Mouse (Mus musculus) CH12.LX (cell line): Measurements from ENCODE around the gene Akr1d1. TPM values are rescaled to one million over a fixed set of nuclear protein-coding genes. Genes with fewer than 3 reads are reported as not detected.

ENCODE experiments used
- DNase-seq: peaks from one replicate; pipeline ENCODE4 v3.0.0-alpha.2; 2013; ENCODE audit errors: extremely low read depth
- H3K27ac ChIP-seq: 2 replicates; pipeline ENCODE4 v1.5.1; 2012; ENCODE audit warnings: low read depth, mild to moderate bottlenecking, control low read depth, moderate library complexity; ENCODE audit not compliant: insufficient read depth
- H3K27me3 ChIP-seq: replicated peaks from 2 replicates; pipeline ENCODE3; 2012; ENCODE audit warnings: inconsistent platforms
- H3K36me3 ChIP-seq, 2 experiments: replicated peaks in 1 of 2; 2 replicates each; pipeline versions ENCODE3 to v1.6.1; 2012; ENCODE audit warnings: inconsistent platforms in 1 of 2, low read length in 1 of 2, mild to moderate bottlenecking in 1 of 2, mixed read lengths in 1 of 2, moderate library complexity in 1 of 2; ENCODE audit not compliant: control insufficient read depth in 1 of 2, insufficient read depth in 1 of 2
- H3K4me1 ChIP-seq, 2 experiments: 2 replicates each; pipeline ENCODE4 v1.6.1; 2012; ENCODE audit warnings: inconsistent platforms in 1 of 2, moderate library complexity in 1 of 2; ENCODE audit not compliant: insufficient read depth in 2 of 2, control insufficient read depth in 1 of 2
- H3K4me2 ChIP-seq: 2 replicates; pipeline ENCODE4 v1.6.1; 2012; ENCODE audit warnings: low read depth, mild to moderate bottlenecking, control low read depth; ENCODE audit not compliant: poor library complexity, insufficient read depth, severe bottlenecking
- H3K4me3 ChIP-seq, 3 experiments: fragments of 150-350 bp in 1 of 3; sonication (generic) in 1 of 3; replicated peaks in 1 of 3; 2 replicates each; pipeline versions ENCODE3 to v1.5.1; 2011 to 2012; ENCODE audit warnings: low read depth in 2 of 3, low read length in 2 of 3, mild to moderate bottlenecking in 2 of 3, moderate library complexity in 2 of 3, control low read depth in 1 of 3, improper control_type of control experiment in 1 of 3, inconsistent platforms in 1 of 3, mixed read lengths in 1 of 3; ENCODE audit not compliant: poor library complexity in 1 of 3
- H3K79me2 ChIP-seq: replicated peaks from 2 replicates; pipeline ENCODE4 v1.6.1; 2012; ENCODE audit warnings: mild to moderate bottlenecking, moderate library complexity; ENCODE audit not compliant: control insufficient read depth, poor library complexity, insufficient read depth, severe bottlenecking; ENCODE audit errors: extremely low read depth
- H3K9ac ChIP-seq: 2 replicates; pipeline ENCODE4 v1.6.1; 2012; ENCODE audit warnings: low read depth, mild to moderate bottlenecking, control low read depth, moderate library complexity; ENCODE audit not compliant: insufficient read depth
- H3K9me3 ChIP-seq: replicated peaks from 2 replicates; pipeline ENCODE3; 2012; ENCODE audit warnings: low read length, inconsistent platforms, mixed read lengths
- BHLHE40 ChIP-seq: IDR thresholded peaks from 2 replicates; pipeline ENCODE4 v1.6.1; 2011; ENCODE audit warnings: mild to moderate bottlenecking, low read depth, low read length, improper control_type of control experiment
- CHD1 ChIP-seq: IDR thresholded peaks from 2 replicates; pipeline ENCODE4 v1.6.1; 2012; ENCODE audit warnings: low read depth, low read length, improper control_type of control experiment, inconsistent platforms
- CHD2 ChIP-seq: IDR thresholded peaks from 2 replicates; pipeline ENCODE4 v1.6.1; 2011; ENCODE audit warnings: low read length, improper control_type of control experiment
- CTCF ChIP-seq, 2 experiments: IDR thresholded peaks in 1 of 2; conservative IDR thresholded peaks in 1 of 2; 2 replicates each; pipeline ENCODE4 v1.5.1; 2011 to 2012; ENCODE audit warnings: low read depth in 2 of 2, low read length in 2 of 2, improper control_type of control experiment in 1 of 2, inconsistent platforms in 1 of 2, mild to moderate bottlenecking in 1 of 2, moderate library complexity in 1 of 2
- ELF1 ChIP-seq: IDR thresholded peaks from 2 replicates; pipeline ENCODE4 v1.6.1; 2014; ENCODE audit warnings: low read depth, mild to moderate bottlenecking, inconsistent platforms, low read length, improper control_type of control experiment
- EP300 ChIP-seq: IDR thresholded peaks from 2 replicates; pipeline ENCODE4 v1.6.1; 2011; ENCODE audit warnings: low read length, improper control_type of control experiment
- HCFC1 ChIP-seq: IDR thresholded peaks from 2 replicates; pipeline ENCODE4 v1.6.1; 2012; ENCODE audit warnings: low read depth, mild to moderate bottlenecking, inconsistent platforms, low read length, improper control_type of control experiment
- IRF4 ChIP-seq: IDR thresholded peaks from 2 replicates; pipeline ENCODE4 v1.6.1; 2014; ENCODE audit warnings: low read depth, mild to moderate bottlenecking, inconsistent platforms, low read length, improper control_type of control experiment
- JUN ChIP-seq: IDR thresholded peaks from 2 replicates; pipeline ENCODE4 v1.6.1; 2011; ENCODE audit warnings: low read depth, mild to moderate bottlenecking, low read length, improper control_type of control experiment, moderate library complexity; ENCODE audit not compliant: insufficient read depth
- JUND ChIP-seq: conservative IDR thresholded peaks from 2 replicates; pipeline ENCODE4 v1.6.1; 2011; ENCODE audit warnings: low read depth, low read length, improper control_type of control experiment
- MAFK ChIP-seq: IDR thresholded peaks from 2 replicates; pipeline ENCODE4 v1.6.1; 2011; ENCODE audit warnings: low read length, improper control_type of control experiment; ENCODE audit not compliant: insufficient replicate concordance
- MAZ ChIP-seq: IDR thresholded peaks from 2 replicates; pipeline ENCODE4 v1.6.1; 2012; ENCODE audit warnings: low read depth, mild to moderate bottlenecking, inconsistent platforms, low read length, improper control_type of control experiment, moderate library complexity
- MYC ChIP-seq: IDR thresholded peaks from 2 replicates; pipeline ENCODE4 v1.6.1; 2011; ENCODE audit warnings: low read depth, mild to moderate bottlenecking, improper control_type of control experiment, low read length
- NRF1 ChIP-seq: IDR thresholded peaks from 2 replicates; pipeline ENCODE4 v1.6.1; 2014; ENCODE audit warnings: low read depth, mild to moderate bottlenecking, inconsistent platforms, low read length, improper control_type of control experiment, moderate library complexity
- PAX5 ChIP-seq: IDR thresholded peaks from 2 replicates; pipeline ENCODE4 v1.6.1; 2012; ENCODE audit warnings: low read length, inconsistent platforms, mixed read lengths
- POLR2AphosphoS2 ChIP-seq: IDR thresholded peaks from 2 replicates; pipeline ENCODE4 v1.6.1; 2011; ENCODE audit warnings: low read depth, low read length, improper control_type of control experiment
- RCOR1 ChIP-seq: conservative IDR thresholded peaks from 2 replicates; pipeline ENCODE4 v1.6.1; 2012; ENCODE audit warnings: low read depth, mild to moderate bottlenecking, inconsistent platforms, low read length, improper control_type of control experiment
- SIN3A ChIP-seq: IDR thresholded peaks from 2 replicates; pipeline ENCODE4 v1.6.1; 2012; ENCODE audit warnings: low read length, improper control_type of control experiment, inconsistent platforms
- TBP ChIP-seq: conservative IDR thresholded peaks from 2 replicates; pipeline ENCODE4 v1.6.1; 2011; ENCODE audit warnings: low read depth, low read length, improper control_type of control experiment
- TCF12 ChIP-seq: IDR thresholded peaks from 2 replicates; pipeline ENCODE4 v1.6.1; 2014; ENCODE audit warnings: low read depth, mild to moderate bottlenecking, inconsistent platforms, low read length, improper control_type of control experiment
- USF1 ChIP-seq: IDR thresholded peaks from 2 replicates; pipeline ENCODE4 v1.6.1; 2014; ENCODE audit warnings: low read depth, mild to moderate bottlenecking, inconsistent platforms, low read length, improper control_type of control experiment
- USF2 ChIP-seq: conservative IDR thresholded peaks from 2 replicates; pipeline ENCODE4 v1.6.1; 2011; ENCODE audit warnings: low read depth, low read length, improper control_type of control experiment
- ZNF384 ChIP-seq: IDR thresholded peaks from 2 replicates; pipeline ENCODE4 v1.6.1; 2012; ENCODE audit warnings: low read depth, low read length, improper control_type of control experiment, inconsistent platforms
- dilution Hi-C: fragments of 300-500 bp; cut with MboI; formaldehyde crosslinking; loops from 2 replicates; pipeline ENCODE4 v1.14.3; 2020; ENCODE audit warnings: low sequenced_read_pairs; ENCODE audit not compliant: extremely low pct_unique_long_range_greater_than_20kb, extremely low pct_ligation_motif_present
- in situ Hi-C: fragments of 300-500 bp; cut with MboI; formaldehyde crosslinking; loops from 3 replicates; pipeline ENCODE4 v1.14.3; 2019; ENCODE audit warnings: low sequenced_read_pairs, low pct_ligation_motif_present, low pct_unique_long_range_greater_than_20kb, mixed read lengths
- polyA plus RNA-seq: library from polyadenylated mRNA; unstranded; fragments of >175 nt; gene quantifications from 2 replicates; pipeline ENCODE4 v1.2.1, GENCODE M21; 2012; ENCODE audit warnings: low read depth; ENCODE audit not compliant: insufficient read length
- total RNA-seq, 2 experiments: library from RNA; depleted of rRNA; stranded (reverse); fragments of 300-350 nt in 1 of 2; fragments of >200 nt in 1 of 2; gene quantifications; 2 replicates each; pipeline ENCODE4 v1.2.3; 2012 to 2014

The Akr1d1 gene
- total and polyA plus RNA-seq, 3 experiments = not detected

DNA sequence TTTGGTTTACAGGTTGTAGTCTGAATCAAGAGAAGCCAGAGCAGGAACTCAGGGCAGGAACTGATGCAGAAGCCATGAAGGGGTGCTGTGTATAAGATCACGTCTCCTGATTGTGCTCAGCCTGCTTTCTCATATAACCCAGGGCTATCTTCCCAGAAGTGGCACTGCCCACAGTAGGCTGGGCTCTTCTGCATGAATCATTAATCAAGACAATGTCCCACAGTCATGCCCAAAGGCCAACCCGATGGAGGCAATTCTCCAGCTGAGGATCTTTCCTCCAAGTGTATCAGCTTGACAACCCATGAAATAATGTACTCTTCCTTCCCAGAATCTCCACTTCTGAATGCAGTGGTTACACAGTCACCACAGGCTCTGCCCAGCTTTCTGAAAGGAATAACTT is 24.4 kb upstream of the Akr1d1 start:
- H3K4me1 ChIP-seq = no peaks in the 10 kb centered on the region
- dilution Hi-C loops (no loop called here), in situ Hi-C loops (no loop called here)
- H3K36me3 ChIP-seq = no peaks in the 10 kb centered on the region
- no peaks in the 10 kb centered on the region for H3K27me3 ChIP-seq
- H3K9ac ChIP-seq = no peak overlapping the region
- H3K27ac ChIP-seq = no peak overlapping the region
- no peaks in the 10 kb centered on the region for H3K79me2 ChIP-seq
- DNase-seq = no peak
- no peak for TF ChIP-seq CHD1
- TF ChIP-seq NRF1 = no peak
- no peak for TF ChIP-seq MAZ
- no peak for TF ChIP-seq ELF1
- no peak for TF ChIP-seq CHD2
- TF ChIP-seq MAFK = no peak
- TF ChIP-seq USF2 = no peak
- no peak for TF ChIP-seq IRF4
- H3K9me3 ChIP-seq = no peaks in the 10 kb centered on the region
- no peak overlapping the region for H3K4me2 ChIP-seq
- no peak overlapping the region for H3K4me3 ChIP-seq

DNA sequence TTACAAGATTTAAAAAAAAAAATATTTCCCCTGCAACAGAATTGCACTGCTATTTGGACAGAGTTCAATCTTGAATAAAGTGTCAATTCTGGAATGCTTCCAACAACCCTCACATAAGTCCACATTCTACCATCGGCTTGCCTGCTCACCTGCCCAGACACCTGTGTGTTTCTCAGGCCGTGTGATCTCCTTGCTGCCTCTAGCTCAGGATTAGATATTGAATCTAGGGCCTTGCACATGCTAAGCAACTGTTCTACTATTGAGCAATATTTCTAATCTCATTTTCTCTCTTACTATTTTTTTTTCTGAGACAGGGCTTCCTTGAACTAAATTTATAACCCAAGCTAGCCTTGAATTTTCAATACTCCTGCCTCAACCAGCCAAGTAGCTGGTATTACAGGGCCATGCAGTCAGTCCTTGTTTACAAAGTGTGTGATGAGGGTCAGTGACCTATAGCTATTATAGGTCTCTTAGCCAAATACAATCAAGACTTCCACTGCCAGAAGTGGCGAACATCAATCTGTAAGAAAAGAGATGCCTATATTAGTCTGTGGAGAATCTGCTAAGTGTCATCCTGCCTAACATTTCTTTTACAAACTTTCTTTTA is 23.0 kb upstream of the Akr1d1 start:
- dilution Hi-C loops = no loop called here
- Histone ChIP-seq H3K4me2 (no peak overlapping the region), H3K79me2 (no peaks in the 10 kb centered on the region), H3K9me3 (no peaks in the 10 kb centered on the region)
- TF ChIP-seq JUN = no peak
- no peak for TF ChIP-seq POLR2AphosphoS2
- TF ChIP-seq IRF4 = no peak
- TF ChIP-seq USF1 = no peak
- TF ChIP-seq ZNF384 = no peak
- TF ChIP-seq TCF12 = no peak
- no peak for TF ChIP-seq MYC
- no peak for TF ChIP-seq MAFK
- no peak for TF ChIP-seq SIN3A
- TF ChIP-seq HCFC1 = no peak
- TF ChIP-seq TBP = no peak
- no peak for TF ChIP-seq EP300
- TF ChIP-seq MAZ = no peak
- no peak for TF ChIP-seq RCOR1
- no peak for TF ChIP-seq PAX5
- no peak for TF ChIP-seq BHLHE40
- no peak for TF ChIP-seq CTCF (conservative IDR thresholded peaks at IDR 0.05 in 1 of 2, IDR thresholded peaks at IDR 0.05 in 1 of 2; ENCODE audit: low read depth in 2 of 2, low read length in 2 of 2)
- no peak for TF ChIP-seq CHD2
- no peak for TF ChIP-seq NRF1
- no peak for TF ChIP-seq JUND
- TF ChIP-seq, all 38 proteins: peak for 0
- Histone ChIP-seq H3K4me3 (no peak overlapping the region), H3K4me1 (no peaks in the 10 kb centered on the region), H3K36me3 (no peaks in the 10 kb centered on the region), H3K27ac (no peak overlapping the region), H3K27me3 (no peaks in the 10 kb centered on the region), H3K9ac (no peak overlapping the region)
- in situ Hi-C loops = no loop called here
- DNase-seq = no peak
